Mouse (Mus musculus) liver, postnatal 0 days (tissue): ENCODE measurements around the gene Chst14.

Experiments used
- CTCF ChIP-seq: sonication (generic); IDR thresholded peaks from 2 replicates; pipeline ENCODE4 v1.5.1; 2016; ENCODE audit warnings: antibody characterized with exemption, low read depth
- EP300 ChIP-seq: IDR thresholded peaks from 2 replicates; pipeline ENCODE4 v1.6.1; 2016; ENCODE audit warnings: antibody characterized with exemption, low read depth, mild to moderate bottlenecking

DNA sequence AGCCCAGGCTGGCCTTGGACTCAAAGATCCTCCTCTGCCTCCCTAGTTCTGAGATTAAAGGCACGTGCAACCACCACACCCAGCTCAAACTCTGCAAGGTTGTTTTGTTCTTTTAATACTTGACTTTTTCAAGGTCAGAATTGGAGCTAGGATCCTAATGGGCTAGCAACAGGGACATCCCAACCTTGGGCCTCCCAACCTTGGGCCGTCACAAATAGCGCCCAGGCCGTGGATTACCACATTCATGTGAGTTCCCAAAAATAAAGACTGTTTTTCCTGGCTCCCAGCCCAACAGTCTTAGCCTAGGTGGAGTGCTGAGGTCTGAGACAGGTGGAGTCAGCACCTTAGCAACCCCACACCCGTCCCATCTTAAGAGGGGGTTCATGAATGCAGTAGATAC is 44.3 kb upstream of the Chst14 start:
- TF ChIP-seq EP300 (no peak), CTCF (no peak)
